Mouse (Mus musculus): ENCODE measurements around the gene Fam131a.

DNA sequence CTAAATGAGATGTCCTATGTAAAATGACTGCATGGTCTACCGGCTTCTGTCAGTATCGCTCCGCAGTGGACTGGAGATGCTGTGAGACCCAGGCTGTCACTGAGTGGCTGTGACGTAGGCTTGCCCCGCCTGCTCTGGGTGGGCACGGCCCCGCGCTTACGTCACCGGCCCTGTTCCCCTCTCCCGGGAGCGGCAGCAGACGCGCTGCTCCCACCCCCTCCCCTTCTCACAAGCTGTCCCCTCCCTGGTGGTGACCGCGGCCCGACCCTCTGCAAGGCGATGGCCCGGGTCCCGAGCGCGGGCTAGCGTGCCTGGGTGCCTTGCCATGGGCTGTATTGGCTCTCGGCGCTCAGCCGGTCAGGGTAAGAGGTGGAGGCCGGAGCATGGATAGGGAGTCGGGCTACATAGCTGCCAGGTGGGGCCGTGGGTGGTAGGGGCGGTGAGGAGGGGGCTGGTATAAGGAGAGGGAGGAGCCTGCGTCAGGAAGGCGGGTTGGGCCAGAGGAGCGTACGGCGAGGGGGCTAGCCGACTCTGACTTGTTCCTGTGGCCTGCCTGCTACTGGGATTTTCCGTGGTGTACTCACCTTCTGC lies at the start of gene Fam131a:
- TF ChIP-seq CTCF (IDR thresholded peaks at IDR 0.05; ENCODE audit: low read depth) (no peak), EP300 (IDR thresholded peaks at IDR 0.05; ENCODE audit: low read depth) (peak; percentile 33; the same call in 1 of the 2 replicates)
